Mouse (Mus musculus): Measurements from ENCODE around the gene Amer3.
"Not testable (repeated sequence)": the region's sequence is repeated elsewhere in the genome, so short reads cannot be mapped to it uniquely, and the experiment has no call there.

Amer3 gene

DNA sequence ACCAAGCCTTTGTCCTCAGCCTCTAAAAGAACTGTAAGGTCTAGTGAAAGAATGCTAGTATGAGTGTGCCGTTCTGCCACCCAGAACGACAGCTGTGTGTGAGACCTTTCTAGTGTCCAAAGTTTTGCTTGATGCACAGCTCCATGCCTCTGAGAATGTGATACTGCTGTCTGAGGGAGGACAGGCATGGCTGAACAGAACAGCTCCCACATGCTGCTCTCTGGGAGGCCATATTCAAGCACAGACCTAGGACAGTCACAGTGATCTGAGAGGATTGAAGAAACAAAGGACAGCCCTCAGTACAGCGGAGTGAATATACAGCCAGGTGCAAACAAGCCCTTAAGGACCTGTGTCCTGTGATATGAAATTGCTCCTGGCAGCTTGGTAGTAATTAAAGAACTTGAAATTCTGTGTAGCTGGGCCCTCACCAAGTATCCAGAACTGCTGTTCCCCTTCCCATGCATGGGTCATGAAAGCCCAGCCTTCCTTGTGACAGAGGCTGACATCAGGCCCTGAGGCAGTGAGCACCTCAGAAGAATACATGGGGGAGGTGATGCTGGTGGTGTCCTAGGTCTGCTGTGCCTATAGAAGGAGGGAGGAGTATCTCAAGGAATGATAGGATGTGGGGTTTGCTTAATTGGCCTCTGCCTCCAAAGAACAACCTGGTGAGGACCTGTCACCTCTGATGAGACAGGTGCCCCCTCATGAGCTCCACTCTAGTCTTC lies 22.0 kb downstream of the Amer3 start:
- no peak for DNase-seq (ENCODE audit: low read depth)

DNA sequence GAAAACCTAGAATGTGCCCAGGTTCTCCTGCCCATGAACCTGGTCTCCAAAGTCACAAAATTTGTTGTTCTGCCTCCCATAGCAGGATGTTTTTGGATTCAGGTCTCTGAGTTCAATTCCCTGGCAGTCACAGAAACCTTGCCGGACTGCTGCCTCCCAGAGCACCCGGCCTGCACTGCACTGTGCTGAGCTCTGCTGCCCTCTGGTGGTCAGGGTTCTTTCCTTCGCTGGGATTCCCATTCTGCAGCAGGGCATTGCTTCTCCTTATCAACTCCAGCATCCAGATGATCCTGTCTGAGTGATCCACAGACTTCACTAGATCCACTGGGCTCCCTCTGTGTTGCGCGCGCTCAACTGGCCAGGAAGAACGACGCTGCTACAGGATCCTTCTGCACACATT lies 22.9 kb downstream of the Amer3 start:
- peak; percentile 37 for DNase-seq (ENCODE audit: low read depth)

- no peak for DNase-seq (ENCODE audit: low read depth)
These were observed 34.3 kb downstream of the Amer3 start for GRCm38 (mm10) chr1:34613801-34614200.

DNA sequence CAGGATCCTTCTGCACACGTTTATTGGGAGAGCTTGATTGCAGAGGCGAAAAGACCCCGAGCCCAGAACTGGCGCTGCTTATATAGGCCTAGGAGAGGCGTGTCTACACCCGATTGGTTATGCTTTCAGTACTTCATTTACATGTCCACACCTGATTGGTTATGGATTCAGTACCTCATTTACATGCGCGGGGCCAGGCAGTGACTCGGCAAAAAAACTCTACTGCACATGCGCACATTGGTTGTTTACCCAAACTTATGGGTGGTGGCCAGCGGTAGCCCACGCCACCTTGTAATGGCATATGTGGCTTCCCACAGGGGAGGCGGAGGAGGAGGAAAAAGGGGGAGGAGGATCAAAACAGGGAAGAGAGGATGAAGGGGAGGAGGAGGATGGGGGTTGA lies 40.7 kb downstream of the Amer3 start:
- not testable (repeated sequence) for DNase-seq (ENCODE audit: low read depth)

DNA sequence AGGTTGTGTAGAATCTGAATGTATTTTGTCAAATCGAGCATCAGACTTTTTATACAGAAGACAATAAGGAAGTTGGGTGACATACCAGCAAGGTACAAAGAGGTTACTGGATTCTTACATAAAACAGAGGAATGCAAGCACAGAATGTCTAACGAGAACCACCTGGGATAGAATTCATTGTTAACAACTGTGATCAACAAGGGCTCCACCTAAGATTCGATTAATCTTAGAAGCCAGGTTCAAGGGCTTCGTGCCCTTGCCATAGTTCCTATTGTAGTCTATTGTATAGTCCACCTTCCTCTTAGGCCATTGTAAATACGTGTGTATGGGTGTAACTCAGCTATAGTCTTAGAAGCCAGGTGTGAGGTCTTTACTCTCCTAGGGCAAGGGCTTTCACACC lies 41.3 kb downstream of the Amer3 start:
- not testable (repeated sequence) for DNase-seq (ENCODE audit: low read depth)

- no peak for DNase-seq (ENCODE audit: low read depth)
These were observed 56.3 kb downstream of the Amer3 start for GRCm38 (mm10) chr1:34635711-34636110.

Measured in fibroblast of lung, adult 2 months (primary cell).